In genomic region chr2:120503992-120504391, GRCm38 (mm10) we compare ENCODE assay signal across 19 mouse cellular contexts.
"Had no signal": no experiment of that assay in that cellular context is flagged by ENCODE, and none has a peak within 500 bp of the region (broad histone marks: within the 10 kb centered on the region; RNA-seq: fewer than 3 reads in every experiment).

No protein-coding gene starts in this region.

- H3K4me2 ChIP-seq: limb, embryonic 12.5 days; limb, embryonic 15.5 days; liver, embryonic 11.5 days; lung, embryonic 14.5 days; midbrain, embryonic 11.5 days; neural tube, embryonic 13.5 days had no signal

- DNase-seq: kidney, adult 18-20 months; kidney, adult 9 months; kidney, postnatal 14 days; kidney, postnatal 4 days; left cerebral cortex, postnatal 4 days; liver, postnatal 0 days; lung, embryonic 14.5 days; lung, postnatal 36 days; midbrain, embryonic 14.5 days; retina, postnatal 1 day had no signal

- ATAC-seq: intestine, embryonic 16.5 days; liver, postnatal 0 days; lung, postnatal 0 days had no signal

- H3K4me3 ChIP-seq: limb, embryonic 12.5 days; limb, embryonic 15.5 days; neural tube, embryonic 13.5 days had no signal

- H3K9me3 ChIP-seq: limb, embryonic 12.5 days; limb, embryonic 15.5 days; neural tube, embryonic 13.5 days had no signal

- H3K9ac ChIP-seq: limb, embryonic 12.5 days; limb, embryonic 15.5 days; liver, embryonic 14.5 days; liver, postnatal 0 days; lung, embryonic 14.5 days; neural tube, embryonic 13.5 days had no signal

- H3K27ac ChIP-seq: limb, embryonic 12.5 days; limb, embryonic 15.5 days; liver, embryonic 14.5 days; neural tube, embryonic 13.5 days; stomach, postnatal 0 days had no signal

- H3K27me3 ChIP-seq: limb, embryonic 12.5 days; limb, embryonic 15.5 days; neural tube, embryonic 13.5 days had no signal
